Mouse (Mus musculus) Patski (cell line): ENCODE data around the gene Vsig10. TPM values are rescaled to one million over a fixed set of nuclear protein-coding genes. Genes with fewer than 3 reads are reported as not detected.

Source experiments
- ATAC-seq: fragments of 100-300 bp; one replicate; pipeline ENCODE4 v1.8.0; 2021
- CTCF ChIA-PET: fragments of 350-600 bp; sonication (Branson Sonifier 250); formaldehyde crosslinking; loops from one replicate; lab custom pipeline; 2022; ENCODE audit warnings: inconsistent platforms; lab: Charles Lee
- POLR2A ChIA-PET: fragments of 350-600 bp; sonication (Branson Sonifier 250); formaldehyde crosslinking; loops from one replicate; lab custom pipeline; 2022; ENCODE audit warnings: antibody characterized with exemption, inconsistent platforms; lab: Charles Lee
- DNase-seq: peaks from one replicate; pipeline ENCODE4 v3.0.0-alpha.2; 2011; ENCODE audit warnings: low read depth, low spot score
- H3K27me3 ChIP-seq: fragments of 371-371 bp; one replicate; pipeline ENCODE4 v1.5.1; 2021
- CTCF ChIP-seq: fragments of 100-300 bp; IDR thresholded peaks from one replicate; pipeline ENCODE4 v1.5.1; 2021
- in situ Hi-C: fragments of 300-500 bp; cut with MboI; formaldehyde crosslinking; loops from 3 replicates; pipeline ENCODE4 v1.11.1; 2018; ENCODE audit warnings: low pct_unique_long_range_greater_than_20kb, mixed read lengths
- polyA plus RNA-seq: library from polyadenylated mRNA; unstranded; gene quantifications from one replicate; pipeline ENCODE4 v1.2.3, GENCODE M21; 2021

Vsig10 gene
- polyA plus RNA-seq, 1 experiment from 2014 or later: 46.8 TPM

DNA sequence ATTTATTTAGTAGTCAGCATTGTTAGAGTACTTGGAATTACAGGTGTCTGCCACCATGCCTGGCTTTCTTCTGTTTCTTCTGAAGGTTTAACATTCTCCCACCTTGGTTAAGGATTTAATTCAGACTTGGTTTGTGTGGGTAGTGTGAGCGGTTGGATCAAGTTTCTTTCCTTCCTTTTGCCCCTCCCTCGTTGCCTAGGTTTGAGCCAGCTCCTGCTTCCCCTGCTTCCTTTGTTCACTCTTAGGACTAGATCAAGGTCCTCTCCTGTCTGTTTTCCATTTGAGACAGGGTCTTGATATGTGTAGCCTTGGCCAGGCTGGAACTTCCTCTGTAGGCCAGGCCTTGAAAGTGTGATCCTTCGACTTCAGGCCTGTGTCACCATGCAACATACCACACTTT lies 27.4 kb downstream of the Vsig10 start:
- no peak for TF ChIP-seq CTCF
- DNase-seq (no peak), ATAC-seq (no peak)
- H3K27me3 ChIP-seq: no peaks in the 10 kb centered on the region
- in situ Hi-C loops: no loop called here
- CTCF ChIA-PET: no interaction called here
- POLR2A ChIA-PET: no interaction called here

DNA sequence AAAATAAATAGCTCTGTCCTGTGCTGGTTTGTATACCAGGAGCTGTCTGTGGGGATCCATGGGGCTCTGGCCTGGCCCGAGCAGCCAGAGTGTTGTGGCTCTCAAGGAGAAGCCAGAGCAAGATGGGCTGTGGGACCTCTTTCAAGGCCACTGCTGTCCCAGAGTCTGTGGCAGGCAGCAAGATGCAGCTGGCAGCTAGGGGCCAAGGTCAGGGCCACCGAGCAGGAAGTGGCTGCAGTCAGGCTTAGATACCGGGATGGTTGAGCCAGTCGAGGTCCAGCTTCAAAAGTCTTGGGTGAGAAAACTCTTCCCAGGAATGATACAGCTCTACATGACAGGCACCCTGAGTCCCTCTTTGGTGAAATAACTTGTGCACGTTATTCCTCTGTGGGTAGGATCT lies 28.1 kb downstream of the Vsig10 start:
- TF ChIP-seq CTCF: no peak
- DNase-seq (no peak), ATAC-seq (no peak)
- ChIA-PET POLR2A (no interaction called here), CTCF (no interaction called here)
- H3K27me3 ChIP-seq: no peaks in the 10 kb centered on the region
- in situ Hi-C loops: no loop called here

DNA sequence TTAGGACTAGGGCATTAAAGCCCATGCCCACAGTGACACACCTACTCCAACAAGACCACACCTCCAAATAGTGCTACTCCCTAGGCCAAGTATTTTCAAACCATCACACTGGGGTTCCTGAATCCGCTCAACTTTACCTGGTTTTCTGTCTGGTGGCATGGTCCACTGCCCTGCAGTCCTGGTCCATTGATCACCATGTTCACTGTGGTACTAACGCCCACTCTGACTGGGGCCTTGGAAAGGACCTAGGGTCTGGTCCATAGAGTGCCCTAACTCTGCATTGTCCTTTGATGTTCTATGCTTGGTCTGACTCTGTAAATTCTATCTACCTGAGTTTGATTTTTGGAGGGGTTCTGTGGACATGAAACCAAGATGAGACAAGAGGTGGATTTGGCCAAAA lies 29.0 kb downstream of the Vsig10 start:
- no peak for TF ChIP-seq CTCF
- no peaks in the 10 kb centered on the region for H3K27me3 ChIP-seq
- ChIA-PET POLR2A (no interaction called here), CTCF (interaction anchor here (1.4 kb wide), 1 partner anchor 10 kb away, joined by 3 read pairs; no protein-coding TSS in a partner anchor)
- DNase-seq (no peak), ATAC-seq (no peak)
- in situ Hi-C loops: no loop called here

DNA sequence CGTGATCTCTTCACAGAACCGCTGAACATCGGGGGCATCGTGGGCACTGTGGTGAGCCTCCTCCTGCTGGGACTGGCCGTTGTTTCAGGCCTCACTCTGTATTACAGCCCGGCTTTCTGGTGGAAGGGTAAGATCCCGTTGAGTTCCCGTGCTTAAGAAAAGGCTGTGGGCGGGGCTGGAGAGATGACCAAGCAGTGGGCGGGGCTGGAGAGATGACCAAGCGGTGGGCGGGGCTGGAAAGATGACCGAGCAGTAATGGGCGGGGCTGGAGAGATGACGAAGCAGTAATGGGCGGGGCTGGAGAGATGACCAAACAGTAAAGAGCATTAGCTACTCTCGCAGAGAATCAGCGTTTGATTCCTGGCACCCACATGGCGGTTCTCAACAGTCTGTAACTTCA lies 29.4 kb downstream of the Vsig10 start:
- H3K27me3 ChIP-seq: no peaks in the 10 kb centered on the region
- in situ Hi-C loops: no loop called here
- no peak for TF ChIP-seq CTCF
- ATAC-seq (peak; percentile 36), DNase-seq (no peak)
- ChIA-PET CTCF (interaction anchor here (0.8 to 1.4 kb wide), 2 partner anchors 11 to 41 kb away, joined by 3 read pairs; no protein-coding TSS in a partner anchor), POLR2A (no interaction called here)

DNA sequence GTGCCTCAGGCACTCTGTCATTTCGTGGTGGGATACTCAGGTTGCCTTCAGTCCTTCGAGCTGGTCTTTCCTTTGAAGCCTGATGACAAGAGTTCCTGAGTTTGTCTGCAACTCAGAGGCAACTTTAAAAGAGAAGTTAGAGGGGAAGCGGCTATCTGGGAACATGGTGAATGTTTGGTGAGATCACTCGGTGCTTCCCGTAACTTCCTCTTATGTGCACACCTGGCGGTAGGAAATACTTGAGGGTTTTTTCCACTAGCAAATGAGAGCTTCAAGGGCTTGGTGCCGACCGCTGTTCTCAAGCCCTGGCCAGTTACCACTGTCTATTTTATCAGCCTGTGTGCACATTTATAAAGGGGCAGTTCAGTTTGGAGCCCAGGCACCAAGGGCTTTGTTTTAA lies 35.2 kb downstream of the Vsig10 start:
- H3K27me3 ChIP-seq: no peaks in the 10 kb centered on the region
- in situ Hi-C loops: loop anchor here (25.0 kb wide), 1 partner anchor 1008 kb away; no protein-coding TSS in a partner anchor
- CTCF ChIA-PET: interaction anchor here (1.7 kb wide), 1 partner anchor 10 kb away, joined by 6 read pairs; no protein-coding TSS in a partner anchor
- ATAC-seq (no peak), DNase-seq (no peak)
- POLR2A ChIA-PET: interaction anchor here (0.8 kb wide), 1 partner anchor 9 kb away, joined by 3 read pairs; no protein-coding TSS in a partner anchor
- no peak for TF ChIP-seq CTCF

DNA sequence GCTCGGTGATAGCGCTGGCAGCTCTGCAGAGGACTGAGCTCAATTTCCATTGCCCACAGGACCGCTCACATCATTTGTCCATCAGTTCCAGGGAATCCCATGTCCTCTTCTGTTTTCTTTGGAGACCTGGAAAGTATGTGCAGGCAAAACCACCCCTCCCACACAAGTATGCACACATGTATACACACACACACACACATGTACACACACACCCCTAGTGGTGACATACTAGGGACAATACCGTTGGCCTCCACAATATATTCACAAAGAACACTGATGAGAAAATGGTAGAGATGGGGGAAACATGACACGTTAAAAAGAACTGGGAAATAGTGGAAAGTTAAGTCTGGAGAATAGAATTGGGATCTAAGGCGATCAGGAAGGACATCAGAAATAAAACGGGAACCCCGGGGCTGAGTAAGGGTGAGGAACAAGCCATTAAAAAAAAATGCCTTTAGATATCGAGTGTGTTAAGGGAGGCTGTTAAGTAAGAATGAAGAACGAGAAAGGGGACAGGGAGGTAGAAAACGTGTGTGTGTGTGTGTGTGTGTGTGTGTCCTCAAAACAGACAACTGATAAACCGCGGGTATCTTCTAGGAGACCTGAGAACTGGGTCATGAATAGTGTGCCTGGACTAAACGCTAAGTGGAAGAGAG lies 36.9 kb downstream of the Vsig10 start:
- DNase-seq (no peak), ATAC-seq (no peak)
- in situ Hi-C loops: loop anchor here (25.0 kb wide), 1 partner anchor 1007 kb away; no protein-coding TSS in a partner anchor
- no peaks in the 10 kb centered on the region for H3K27me3 ChIP-seq
- POLR2A ChIA-PET: interaction anchor here (0.8 kb wide), 1 partner anchor 11 kb away, joined by 5 read pairs; no protein-coding TSS in a partner anchor
- no peak for TF ChIP-seq CTCF
- CTCF ChIA-PET: interaction anchor here (0.8 kb wide), 1 partner anchor 18 kb away, joined by 4 read pairs; no protein-coding TSS in a partner anchor

DNA sequence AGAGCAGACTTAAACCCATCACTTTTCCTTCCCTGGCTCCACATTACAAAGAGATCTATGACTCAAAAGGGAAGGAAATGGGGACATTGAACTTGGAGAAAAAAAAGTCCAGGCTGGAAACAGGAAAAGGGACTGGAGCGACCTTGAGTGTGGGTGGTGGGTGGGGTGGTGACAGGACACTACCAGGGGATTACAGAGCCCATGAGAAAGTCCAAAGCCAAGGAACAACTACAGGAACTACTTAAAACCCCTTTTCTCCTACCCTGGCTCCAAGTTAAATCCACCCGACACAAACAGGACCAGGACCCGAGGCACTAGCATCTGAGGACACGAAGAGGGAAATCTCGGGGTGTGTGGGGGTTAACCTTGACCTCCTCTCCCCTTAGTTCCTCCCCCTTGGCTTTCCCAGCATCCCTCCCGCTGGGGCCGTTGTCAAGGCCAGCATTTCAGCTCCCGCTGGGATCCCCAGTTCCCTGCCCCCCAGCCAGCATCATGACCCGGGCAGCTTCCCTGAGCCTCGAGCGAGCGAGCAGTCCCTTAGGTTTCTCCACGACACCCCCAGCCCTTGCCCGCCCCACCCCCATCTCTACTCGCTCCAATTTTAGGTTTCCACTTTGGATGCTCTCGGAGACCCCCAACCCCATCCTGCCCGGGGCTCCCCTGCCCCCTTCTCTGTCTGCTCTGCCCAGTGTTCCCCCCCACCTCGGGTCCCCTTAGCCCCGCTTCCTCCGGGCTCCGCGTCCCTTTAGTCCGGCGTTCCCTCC lies 37.7 kb downstream of the Vsig10 start:
- POLR2A ChIA-PET: interaction anchor here (1.1 kb wide), 1 partner anchor 36 kb away, joined by 6 read pairs; no protein-coding TSS in a partner anchor
- no peak for DNase-seq
- H3K27me3 ChIP-seq: no peaks in the 10 kb centered on the region
- CTCF ChIA-PET: interaction anchor here (4.1 kb wide), 1 partner anchor 50 kb away, joined by 42 read pairs; no protein-coding TSS in a partner anchor
- in situ Hi-C loops: loop anchor here (25.0 kb wide), 1 partner anchor 1006 kb away; no protein-coding TSS in a partner anchor
- TF ChIP-seq CTCF: no peak
- no peak for ATAC-seq

DNA sequence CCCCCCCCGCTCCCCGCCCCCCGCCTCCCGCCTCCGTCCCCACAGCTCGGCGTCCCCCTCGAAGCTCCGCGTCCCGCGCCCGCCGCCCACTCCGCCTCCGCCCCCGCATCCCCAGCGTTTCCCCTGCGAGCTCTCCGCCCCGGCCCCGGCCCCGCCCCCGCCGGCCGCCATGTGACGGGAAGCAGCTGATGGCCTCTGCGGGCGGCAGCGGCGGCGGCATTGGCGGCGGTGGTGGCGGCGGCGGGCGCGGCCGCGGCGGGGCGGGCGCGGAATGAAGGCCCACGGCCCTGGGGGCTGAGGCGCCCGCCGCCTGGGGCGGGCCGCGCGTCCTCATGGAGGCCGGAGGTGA lies 38.2 kb downstream of the Vsig10 start, which contains the start of gene Wsb2:
Gene Wsb2 (plus strand): TSS at position 176 of the 349 bp plus-strand sequence.
- DNase-seq (no peak), ATAC-seq (peak; percentile 24)
- ChIA-PET POLR2A (interaction anchor here (0.5 to 1.5 kb wide), 4 partner anchors 23 to 199 kb away, joined by 3 to 6 read pairs (median 5); no protein-coding TSS in a partner anchor), CTCF (interaction anchor here (1.3 to 4.1 kb wide), 5 partner anchors 12 to 51 kb away, joined by 3 to 42 read pairs (median 4); no protein-coding TSS in a partner anchor)
- H3K27me3 ChIP-seq: no peaks in the 10 kb centered on the region
- no peak for TF ChIP-seq CTCF
- in situ Hi-C loops: loop anchor here (25.0 kb wide), 1 partner anchor 1005 kb away; no protein-coding TSS in a partner anchor

DNA sequence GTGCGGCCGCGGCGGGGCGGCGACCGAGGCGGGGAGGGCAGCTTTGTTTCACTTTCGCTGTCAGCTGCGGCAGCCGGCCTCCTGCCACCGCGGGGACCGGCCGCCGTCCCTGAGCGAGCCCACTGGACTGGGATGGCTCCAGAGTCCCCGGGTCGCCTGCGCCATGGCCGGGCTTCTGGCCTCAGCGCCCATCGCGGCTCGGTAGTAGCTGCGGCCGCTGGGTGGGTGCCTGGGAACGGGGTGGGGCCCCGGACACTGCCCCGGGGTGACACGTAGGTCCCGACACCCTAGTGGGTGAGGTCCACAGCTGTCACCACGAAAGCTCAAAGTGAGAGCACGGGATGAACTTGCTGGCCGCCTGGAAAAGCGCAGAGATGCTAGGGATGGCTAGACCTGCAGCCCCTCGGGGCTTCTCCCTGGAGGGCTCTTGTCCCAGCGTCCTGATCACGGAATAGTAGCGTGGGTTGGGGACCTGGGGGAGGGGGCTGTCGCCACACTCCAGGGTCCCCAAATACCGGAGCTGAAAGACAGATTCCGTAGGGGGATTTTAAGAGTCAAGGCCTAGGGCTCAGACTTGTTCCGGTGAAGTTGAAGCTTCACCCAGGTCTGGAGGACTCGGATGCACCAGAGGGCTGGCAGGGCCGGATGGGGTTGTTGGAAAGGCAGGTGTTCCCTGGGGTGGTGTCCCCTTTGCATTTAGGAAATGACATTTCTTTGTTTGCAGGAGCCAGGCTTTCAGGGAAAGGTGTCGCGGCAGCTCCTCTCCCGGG lies 38.8 kb downstream of the Vsig10 start:
- TF ChIP-seq CTCF: no peak
- H3K27me3 ChIP-seq: no peaks in the 10 kb centered on the region
- DNase-seq: no peak
- POLR2A ChIA-PET: interaction anchor here (0.5 to 1.5 kb wide), 10 partner anchors 13 to 200 kb away, joined by 3 to 6 read pairs (median 4); no protein-coding TSS in a partner anchor
- ATAC-seq: peak; percentile 9
- CTCF ChIA-PET: interaction anchor here (0.7 to 4.1 kb wide), 7 partner anchors 12 to 136 kb away, joined by 3 to 42 read pairs (median 3); no protein-coding TSS in a partner anchor
- in situ Hi-C loops: loop anchor here (25.0 kb wide), 1 partner anchor 1005 kb away; no protein-coding TSS in a partner anchor
